Mouse (Mus musculus): ENCODE results near the gene Irak2.

GRCm38 (mm10) chr6:113675991-113676390 is 37.7 kb downstream of the Irak2 start:
- no peak for TF ChIP-seq CTCF (IDR thresholded peaks at IDR 0.05)
- no peak for TF ChIP-seq EP300 (IDR thresholded peaks at IDR 0.05)

Data from lung, postnatal 0 days (tissue).